Mouse (Mus musculus) small intestine, adult 2 months (tissue): ENCODE data around the gene Hspb11.

Experiments used
- CTCF ChIP-seq: fragments of 200-500 bp; IDR thresholded peaks from 2 replicates; pipeline ENCODE4 v1.5.1; 2012; ENCODE audit warnings: low read depth, mild to moderate bottlenecking, control low read depth, inconsistent platforms, low read length, moderate library complexity, mixed read lengths; ENCODE audit not compliant: insufficient replicate concordance, insufficient read length; ENCODE audit errors: extremely low read depth
- POLR2A ChIP-seq: fragments of 200-500 bp; IDR thresholded peaks from 2 replicates; pipeline ENCODE4 v1.6.1; 2012; ENCODE audit warnings: low read depth, mild to moderate bottlenecking, control low read depth, inconsistent platforms, low read length, moderate library complexity

- no peak for TF ChIP-seq POLR2A
- TF ChIP-seq CTCF: 0 out of 2 replicates have a peak, but pooled peaks have one; percentile 5
Observed at GRCm38 (mm10) chr4:107213279-107214011, 39.9 kb upstream of the Hspb11 start.
